In the genomic region with DNA sequence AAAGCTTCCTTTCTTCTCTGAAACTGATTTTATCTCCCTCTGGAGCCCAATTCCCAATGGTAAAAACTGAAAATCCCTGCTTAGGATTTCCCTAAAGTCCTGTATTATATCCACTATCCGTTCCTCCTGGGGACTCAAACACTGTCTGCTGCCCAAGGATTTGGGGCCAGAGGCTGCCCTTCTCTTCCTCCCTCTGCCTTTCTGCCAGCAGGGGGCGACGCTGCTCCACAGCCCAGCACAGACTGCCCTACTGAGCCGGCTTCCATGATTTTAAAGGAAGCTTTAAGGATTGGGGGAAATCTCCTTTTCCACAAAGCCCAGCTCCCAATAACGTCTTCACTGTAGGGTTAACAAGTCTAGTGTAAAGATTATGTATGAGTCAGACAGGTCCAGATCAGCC, we compare ENCODE assay signal across 9 mouse cellular contexts.
DNase-seq lines count a peak whose midpoint lies in the region; ATAC-seq and TF ChIP-seq lines count a peak whose summit lies in the region.
"Had no signal": no experiment of that assay in that cellular context is flagged by ENCODE, and none has a peak within 500 bp of the region (broad histone marks: within the 10 kb centered on the region; RNA-seq: fewer than 3 reads in every experiment).

No protein-coding gene starts in this region.

- no peak for ATAC-seq in liver, embryonic 12.5 days
- 0 out of 2 replicates have a peak, but pooled peaks have one; percentile 60 for ATAC-seq in erythroblast, adult 5-6 weeks (replicated peaks; ENCODE audit: low FRiP score, poor library complexity, severe bottlenecking)
- no peak for ATAC-seq in erythroid progenitor cell, adult 5-6 weeks (replicated peaks; ENCODE audit: low FRiP score, poor library complexity, severe bottlenecking)

- DNase-seq in gastrocnemius, adult 18-20 months (ENCODE audit: low spot score) = peak; percentile 34
- DNase-seq in gastrocnemius, postnatal 36 days = no peak
- no peak for DNase-seq in liver, adult 2 months (ENCODE audit: extremely low read depth, low read depth, low spot score)
- DNase-seq in MEL (ENCODE audit: low read depth, low spot score) = no peak
- DNase-seq in ovary, postnatal 14 days (ENCODE audit: low spot score) = no peak

- no peak for TF ChIP-seq EP300 in MEL (IDR thresholded peaks at IDR 0.05; ENCODE audit: low read depth in 1 of 2, low read length in 2 of 2)

- TF ChIP-seq CTCF in liver, adult 2 months (IDR thresholded peaks at IDR 0.05; ENCODE audit: low read depth, low read length) = peak; percentile 71
- TF ChIP-seq CTCF in MEL (IDR thresholded peaks at IDR 0.05 in 2 of 3, conservative IDR thresholded peaks at IDR 0.05 in 1 of 3; ENCODE audit: control insufficient read depth in 1 of 3, insufficient read depth in 1 of 3, low read depth in 2 of 3, low read length in 3 of 3, poor library complexity in 1 of 3, severe bottlenecking in 1 of 3) = peak; percentile 34 to 59 (median 43); a peak in 5 of 6 replicates

- TF ChIP-seq POLR2A in liver, adult 2 months (IDR thresholded peaks at IDR 0.05; ENCODE audit: extremely low read depth, insufficient read depth, low read length) = no peak
- TF ChIP-seq POLR2A in MEL (IDR thresholded peaks at IDR 0.05; ENCODE audit: control insufficient read depth in 1 of 2, insufficient read depth in 1 of 2, low read depth in 1 of 2, low read length in 2 of 2, poor library complexity in 1 of 2) = no peak

- no peak overlapping the region for H3K27ac ChIP-seq in liver, adult 2 months (replicated peaks; ENCODE audit: insufficient read depth, low read depth, low read length)
- H3K27ac ChIP-seq in liver, embryonic 12.5 days = no peak overlapping the region
- H3K27ac ChIP-seq in MEL (ENCODE audit: control insufficient read depth, low read depth, low read length) = no peak overlapping the region
- H3K27ac ChIP-seq: heart, embryonic 15.5 days had no signal

- no peaks in the 10 kb centered on the region for H3K36me3 ChIP-seq in liver, adult 2 months (ENCODE audit: control insufficient read depth, insufficient read depth, low read length)
- H3K36me3 ChIP-seq in liver, embryonic 12.5 days = no peaks in the 10 kb centered on the region
- peaks cover 0 to 4% of the 10 kb centered on the region in 2 experiments; a peak in 2 of 4 replicates for H3K36me3 ChIP-seq in MEL (ENCODE audit: control insufficient read depth in 1 of 2, insufficient read depth in 2 of 2, low read length in 2 of 2)
- H3K36me3 ChIP-seq: heart, embryonic 15.5 days had no signal

- no peaks in the 10 kb centered on the region for H3K27me3 ChIP-seq in liver, adult 2 months (ENCODE audit: control insufficient read depth, insufficient read depth, low read length)
- H3K27me3 ChIP-seq in liver, embryonic 12.5 days (replicated peaks) = no peaks in the 10 kb centered on the region
- H3K27me3 ChIP-seq in MEL (ENCODE audit: control insufficient read depth in 1 of 2, insufficient read depth in 2 of 2, low read length in 2 of 2) = no peaks in the 10 kb centered on the region; a peak in 1 of 4 replicates
- H3K27me3 ChIP-seq: heart, embryonic 15.5 days had no signal

- H3K9ac ChIP-seq in liver, adult 2 months (ENCODE audit: low read depth, low read length) = no peak overlapping the region
- H3K9ac ChIP-seq in liver, embryonic 12.5 days = no peak overlapping the region
- H3K9ac ChIP-seq in MEL (ENCODE audit: control insufficient read depth, low read depth, low read length, poor library complexity, severe bottlenecking) = no peak overlapping the region
- H3K9ac ChIP-seq: heart, embryonic 15.5 days had no signal

- 44% methylated on average over 5 of the region's 5 CpGs for WGBS in liver, adult 2 months
- whole genome bisulfite sequencing in liver, embryonic 12.5 days (ENCODE audit: insufficient replicate concordance) = 42% methylated on average over 5 of the region's 5 CpGs

- H3K4me2 ChIP-seq in liver, embryonic 12.5 days = no peak overlapping the region
- H3K4me2 ChIP-seq: heart, embryonic 15.5 days had no signal

- no peak overlapping the region for H3K4me3 ChIP-seq in liver, adult 2 months (ENCODE audit: insufficient read depth, low read depth, low read length)
- H3K4me3 ChIP-seq in liver, embryonic 12.5 days = no peak overlapping the region
- H3K4me3 ChIP-seq in MEL (ENCODE audit: control insufficient read depth in 1 of 2, insufficient read depth in 1 of 2, low read depth in 2 of 2, low read length in 2 of 2) = no peak overlapping the region
- H3K4me3 ChIP-seq: heart, embryonic 15.5 days had no signal

- intact Hi-C loops in gastrocnemius, postnatal 36 days (cut with DNase I) = loop anchor here (5.0 kb wide), 1 partner anchor 34 kb away; no protein-coding TSS in a partner anchor

- no peak; the same call in 1 of the 2 replicates for TF ChIP-seq RAD21 in MEL (IDR thresholded peaks at IDR 0.05; ENCODE audit: low read depth, low read length)

- no peaks in the 10 kb centered on the region for H3K79me2 ChIP-seq in liver, adult 2 months (ENCODE audit: control insufficient read depth, insufficient read depth, low read length)
- no peaks in the 10 kb centered on the region for H3K79me2 ChIP-seq in MEL (ENCODE audit: control insufficient read depth, insufficient read depth, low read length, poor library complexity)

- H3K4me1 ChIP-seq in liver, adult 2 months (ENCODE audit: control insufficient read depth, insufficient read depth, low read length) = no peaks in the 10 kb centered on the region
- H3K4me1 ChIP-seq in liver, embryonic 12.5 days = no peaks in the 10 kb centered on the region
- peaks cover 0 to 2% of the 10 kb centered on the region in 2 experiments; a peak in 1 of 4 replicates for H3K4me1 ChIP-seq in MEL (ENCODE audit: control insufficient read depth in 1 of 2, insufficient read depth in 2 of 2, low read length in 2 of 2)
- H3K4me1 ChIP-seq: heart, embryonic 15.5 days had no signal

- no peaks in the 10 kb centered on the region for H3K9me3 ChIP-seq in liver, embryonic 12.5 days (replicated peaks)
- no peaks in the 10 kb centered on the region for H3K9me3 ChIP-seq in MEL (replicated peaks; ENCODE audit: insufficient read depth, low read length)
- H3K9me3 ChIP-seq: heart, embryonic 15.5 days had no signal

TF ChIP-seq in MEL, 35 proteins besides CTCF, POLR2A, EP300 and RAD21:
- TF ChIP-seq HCFC1 (IDR thresholded peaks at IDR 0.05; ENCODE audit: low read depth, low read length) (no peak), SMC3 (IDR thresholded peaks at IDR 0.05; ENCODE audit: low read depth, low read length) (peak; percentile 24; the same call in 1 of the 2 replicates)
